Mouse (Mus musculus): ENCODE results near the gene Tor2a. TPM values are rescaled to one million over a fixed set of nuclear protein-coding genes. Genes with fewer than 3 reads are reported as not detected.

Gene Tor2a
- polyA plus RNA-seq, 1 experiment, result 58.9 TPM

GRCm38 (mm10) chr2:32727435-32727834 is 29.6 kb upstream of the Tor2a start:
- no peak overlapping the region for H3K27ac ChIP-seq (ENCODE audit: insufficient read depth, low read length)
- no peaks in the 10 kb centered on the region for H3K4me1 ChIP-seq (ENCODE audit: control insufficient read depth, insufficient read depth, low read length)
- peak; percentile 59 for TF ChIP-seq POLR2A (IDR thresholded peaks at IDR 0.05; ENCODE audit: extremely low read depth, insufficient read depth, low read length)
- no peak for TF ChIP-seq CTCF (IDR thresholded peaks at IDR 0.05; ENCODE audit: extremely low read depth, insufficient read depth, low read length)
- H3K4me3 ChIP-seq (ENCODE audit: insufficient read depth, low read length), result peak overlapping the region; percentile 1

GRCm38 (mm10) chr2:32728463-32728862 is 28.6 kb upstream of the Tor2a start:
- TF ChIP-seq POLR2A (IDR thresholded peaks at IDR 0.05; ENCODE audit: extremely low read depth, insufficient read depth, low read length), result no peak
- TF ChIP-seq CTCF (IDR thresholded peaks at IDR 0.05; ENCODE audit: extremely low read depth, insufficient read depth, low read length), result no peak
- no peaks in the 10 kb centered on the region for H3K4me1 ChIP-seq (ENCODE audit: control insufficient read depth, insufficient read depth, low read length)
- H3K27ac ChIP-seq (ENCODE audit: insufficient read depth, low read length), result no peak overlapping the region
- peak overlapping the region; percentile 1; the same call in 1 of the 2 replicates for H3K4me3 ChIP-seq (ENCODE audit: insufficient read depth, low read length)

GRCm38 (mm10) chr2:32729547-32729946 is 27.5 kb upstream of the Tor2a start:
- H3K4me3 ChIP-seq (ENCODE audit: insufficient read depth, low read length), result no peak overlapping the region
- no peaks in the 10 kb centered on the region for H3K4me1 ChIP-seq (ENCODE audit: control insufficient read depth, insufficient read depth, low read length)
- H3K27ac ChIP-seq (ENCODE audit: insufficient read depth, low read length), result no peak overlapping the region
- no peak for TF ChIP-seq POLR2A (IDR thresholded peaks at IDR 0.05; ENCODE audit: extremely low read depth, insufficient read depth, low read length)

- H3K27ac ChIP-seq (ENCODE audit: insufficient read depth, low read length), result no peak overlapping the region
- H3K4me1 ChIP-seq (ENCODE audit: control insufficient read depth, insufficient read depth, low read length), result no peaks in the 10 kb centered on the region
- no peak for TF ChIP-seq CTCF (IDR thresholded peaks at IDR 0.05; ENCODE audit: extremely low read depth, insufficient read depth, low read length)
- TF ChIP-seq POLR2A (IDR thresholded peaks at IDR 0.05; ENCODE audit: extremely low read depth, insufficient read depth, low read length), result no peak
- H3K4me3 ChIP-seq (ENCODE audit: insufficient read depth, low read length), result no peak overlapping the region
These were observed 26.2 kb upstream of the Tor2a start for GRCm38 (mm10) chr2:32730854-32731253.

- Histone ChIP-seq H3K27ac (ENCODE audit: insufficient read depth, low read length) (no peak overlapping the region), H3K4me3 (ENCODE audit: insufficient read depth, low read length) (no peak overlapping the region), H3K4me1 (ENCODE audit: control insufficient read depth, insufficient read depth, low read length) (no peaks in the 10 kb centered on the region)
- no peak for TF ChIP-seq CTCF (IDR thresholded peaks at IDR 0.05; ENCODE audit: extremely low read depth, insufficient read depth, low read length)
These were observed 25.1 kb upstream of the Tor2a start for GRCm38 (mm10) chr2:32731911-32732310.

- TF ChIP-seq CTCF (IDR thresholded peaks at IDR 0.05; ENCODE audit: extremely low read depth, insufficient read depth, low read length) (no peak), POLR2A (IDR thresholded peaks at IDR 0.05; ENCODE audit: extremely low read depth, insufficient read depth, low read length) (no peak)
- Histone ChIP-seq H3K27ac (ENCODE audit: insufficient read depth, low read length) (no peak overlapping the region), H3K4me1 (ENCODE audit: control insufficient read depth, insufficient read depth, low read length) (no peaks in the 10 kb centered on the region), H3K4me3 (ENCODE audit: insufficient read depth, low read length) (no peak overlapping the region)
These were observed 24.3 kb upstream of the Tor2a start for GRCm38 (mm10) chr2:32732695-32733094.

GRCm38 (mm10) chr2:32734480-32734879 is 22.6 kb upstream of the Tor2a start:
- no peak overlapping the region for H3K4me3 ChIP-seq (ENCODE audit: insufficient read depth, low read length)
- peak overlapping the region; percentile 73; the same call in 1 of the 2 replicates for H3K27ac ChIP-seq (ENCODE audit: insufficient read depth, low read length)
- no peaks in the 10 kb centered on the region for H3K4me1 ChIP-seq (ENCODE audit: control insufficient read depth, insufficient read depth, low read length)
- TF ChIP-seq POLR2A (IDR thresholded peaks at IDR 0.05; ENCODE audit: extremely low read depth, insufficient read depth, low read length) (no peak), CTCF (IDR thresholded peaks at IDR 0.05; ENCODE audit: extremely low read depth, insufficient read depth, low read length) (no peak)

- TF ChIP-seq POLR2A (IDR thresholded peaks at IDR 0.05; ENCODE audit: extremely low read depth, insufficient read depth, low read length) (no peak), CTCF (IDR thresholded peaks at IDR 0.05; ENCODE audit: extremely low read depth, insufficient read depth, low read length) (no peak)
- H3K27ac ChIP-seq (ENCODE audit: insufficient read depth, low read length), result peak overlapping the region; percentile 73; the same call in 1 of the 2 replicates
- H3K4me3 ChIP-seq (ENCODE audit: insufficient read depth, low read length), result no peak overlapping the region
- no peaks in the 10 kb centered on the region for H3K4me1 ChIP-seq (ENCODE audit: control insufficient read depth, insufficient read depth, low read length)
These were observed 22.1 kb upstream of the Tor2a start for GRCm38 (mm10) chr2:32734933-32735332.

GRCm38 (mm10) chr2:32736306-32736829 is 20.7 kb upstream of the Tor2a start:
- TF ChIP-seq CTCF (IDR thresholded peaks at IDR 0.05; ENCODE audit: extremely low read depth, insufficient read depth, low read length) (no peak), POLR2A (IDR thresholded peaks at IDR 0.05; ENCODE audit: extremely low read depth, insufficient read depth, low read length) (no peak)
- Histone ChIP-seq H3K4me1 (ENCODE audit: control insufficient read depth, insufficient read depth, low read length) (no peaks in the 10 kb centered on the region), H3K27ac (ENCODE audit: insufficient read depth, low read length) (no peak overlapping the region), H3K4me3 (ENCODE audit: insufficient read depth, low read length) (no peak overlapping the region)

- no peak overlapping the region for H3K27ac ChIP-seq (ENCODE audit: insufficient read depth, low read length)
- no peak overlapping the region for H3K4me3 ChIP-seq (ENCODE audit: insufficient read depth, low read length)
- H3K4me1 ChIP-seq (ENCODE audit: control insufficient read depth, insufficient read depth, low read length), result no peaks in the 10 kb centered on the region
- no peak for TF ChIP-seq CTCF (IDR thresholded peaks at IDR 0.05; ENCODE audit: extremely low read depth, insufficient read depth, low read length)
- TF ChIP-seq POLR2A (IDR thresholded peaks at IDR 0.05; ENCODE audit: extremely low read depth, insufficient read depth, low read length), result no peak
These were observed 20.0 kb upstream of the Tor2a start for GRCm38 (mm10) chr2:32737008-32737407.

Measured in cortical plate, adult 2 months (tissue).